Mouse (Mus musculus): ENCODE results near the gene Ptpn18.

The Ptpn18 gene

GRCm38 (mm10) chr1:34465445-34465844, 5.9 kb downstream of the Ptpn18 start:
- DNase-seq (ENCODE audit: extremely low spot score), result no peak

- DNase-seq (ENCODE audit: extremely low spot score), result no peak
These were observed 8.5 kb downstream of the Ptpn18 start for GRCm38 (mm10) chr1:34468051-34468450.

DNA sequence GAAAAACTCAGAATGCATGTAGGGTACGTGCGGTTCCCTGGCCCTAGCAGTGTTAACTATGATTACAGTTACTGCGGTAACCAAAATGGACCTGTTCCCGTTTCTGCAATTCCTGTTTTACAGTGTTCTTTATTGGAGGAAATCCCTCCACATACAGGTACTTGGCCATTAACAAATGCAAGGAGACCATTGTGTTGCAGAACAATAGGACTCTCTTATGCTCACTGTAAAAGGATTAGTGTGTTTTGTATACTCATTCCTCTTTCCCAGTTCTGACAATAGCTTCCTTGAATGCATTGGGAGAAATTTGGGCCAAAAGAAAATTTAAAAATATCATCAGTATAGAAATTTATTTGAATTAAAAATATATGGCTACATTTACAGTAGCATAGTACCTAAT, 8.9 kb downstream of the Ptpn18 start:
- no peak for DNase-seq (ENCODE audit: extremely low spot score)

- no peak for DNase-seq (ENCODE audit: extremely low spot score)
These were observed 10.2 kb downstream of the Ptpn18 start for GRCm38 (mm10) chr1:34469801-34470200.

DNA sequence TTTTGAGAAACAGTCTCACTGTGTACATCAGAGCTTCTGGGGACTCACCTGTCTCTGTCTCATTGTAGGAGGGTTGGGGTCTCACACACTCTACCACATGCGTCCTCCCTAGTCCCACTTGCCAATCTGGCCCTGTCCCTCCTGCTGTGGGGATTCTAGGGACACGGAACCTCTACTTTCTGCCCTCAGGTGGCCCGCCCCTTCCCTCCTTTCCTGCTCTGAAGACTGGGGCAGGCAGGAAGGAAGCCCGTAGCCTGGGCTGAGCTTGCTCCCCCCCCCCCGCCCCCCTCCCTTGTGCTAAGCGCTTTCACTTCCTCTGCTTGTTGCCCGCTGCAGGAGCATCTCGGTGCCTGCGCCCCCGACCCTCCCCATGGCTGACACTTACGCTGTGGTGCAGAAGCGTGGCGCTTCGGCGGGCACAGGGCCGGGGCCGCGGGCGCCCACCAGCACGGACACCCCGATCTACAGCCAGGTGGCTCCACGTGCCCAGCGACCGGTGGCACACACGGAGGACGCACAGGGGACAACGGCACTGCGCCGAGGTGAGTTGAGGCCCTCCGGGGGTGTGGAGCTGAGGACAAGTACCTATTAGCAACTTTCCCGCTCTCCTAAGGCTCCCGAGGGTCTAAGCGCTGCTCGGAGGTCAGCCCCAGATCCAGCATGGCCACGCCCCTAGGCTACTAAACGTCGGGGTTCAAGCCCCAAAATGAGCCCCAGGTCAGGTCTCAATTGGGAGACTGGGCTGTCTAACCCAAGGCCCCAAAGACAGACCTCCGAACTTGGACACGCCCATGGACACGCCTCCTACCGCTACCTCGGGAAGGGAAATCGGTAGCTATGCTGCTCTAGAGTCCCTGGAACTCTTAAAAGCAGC, 13.1 kb downstream of the Ptpn18 start:
- peak; percentile 58 for DNase-seq (ENCODE audit: extremely low spot score)

DNA sequence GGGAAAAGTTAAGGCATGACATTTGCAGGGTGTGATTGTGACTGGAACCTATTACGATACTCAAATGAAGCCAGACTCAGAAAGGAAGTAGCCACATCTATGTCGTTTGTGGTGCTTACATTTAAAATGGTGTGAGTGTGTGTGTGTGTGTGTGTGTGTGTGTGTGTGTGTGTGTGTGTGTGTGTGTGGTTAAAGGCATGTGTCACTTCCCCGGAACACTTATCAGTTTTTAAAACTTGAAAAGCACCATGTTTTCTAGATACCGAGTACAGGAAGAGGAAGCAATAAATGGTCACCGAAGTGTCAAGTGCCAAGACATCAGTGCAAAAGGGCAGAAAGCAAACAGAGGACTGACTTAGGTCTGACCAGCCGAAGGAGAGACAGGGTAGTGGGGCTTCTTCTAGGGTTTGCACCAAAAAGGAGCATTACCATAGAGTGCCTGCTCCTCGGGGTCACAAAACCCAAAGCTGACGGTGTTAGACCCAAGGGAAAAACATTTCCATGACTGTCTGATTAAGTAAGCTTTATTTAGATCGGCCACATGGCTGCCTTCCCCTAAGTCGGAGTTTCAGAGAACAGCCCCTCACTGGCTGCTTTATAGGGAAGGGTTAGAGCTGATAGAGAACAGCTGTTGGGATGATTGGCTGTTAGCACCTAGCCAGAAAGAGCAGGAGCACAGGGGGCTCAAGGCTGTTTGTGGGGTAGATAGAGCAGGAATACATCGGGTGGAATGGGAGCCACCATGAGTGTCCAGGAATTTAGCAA, 19.5 kb downstream of the Ptpn18 start:
- no peak for DNase-seq (ENCODE audit: extremely low spot score)

DNA sequence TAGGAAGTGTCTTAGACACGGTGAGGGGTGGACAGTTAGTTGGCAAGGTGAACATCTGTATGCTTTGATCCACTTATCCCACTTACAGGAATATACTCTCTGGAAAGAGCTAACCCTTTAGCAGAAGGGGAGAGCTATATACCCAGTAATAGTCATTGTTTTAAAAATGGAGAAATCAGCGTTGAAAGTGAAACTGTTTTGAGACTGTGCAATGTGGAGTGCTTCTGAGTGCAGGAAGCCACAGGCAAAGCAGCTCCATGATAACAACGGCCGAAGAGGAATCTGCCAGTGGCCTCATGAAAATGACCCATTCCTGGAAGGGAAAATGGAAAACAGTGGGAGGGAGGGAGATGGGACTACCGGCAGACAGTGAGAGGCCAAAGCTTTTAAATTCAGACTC, 21.2 kb downstream of the Ptpn18 start:
- DNase-seq (ENCODE audit: extremely low spot score), result no peak

- DNase-seq (ENCODE audit: extremely low spot score), result no peak
These were observed 22.5 kb downstream of the Ptpn18 start for GRCm38 (mm10) chr1:34481920-34482669.

GRCm38 (mm10) chr1:34484470-34484869, 24.9 kb downstream of the Ptpn18 start:
- DNase-seq (ENCODE audit: extremely low spot score), result no peak

DNA sequence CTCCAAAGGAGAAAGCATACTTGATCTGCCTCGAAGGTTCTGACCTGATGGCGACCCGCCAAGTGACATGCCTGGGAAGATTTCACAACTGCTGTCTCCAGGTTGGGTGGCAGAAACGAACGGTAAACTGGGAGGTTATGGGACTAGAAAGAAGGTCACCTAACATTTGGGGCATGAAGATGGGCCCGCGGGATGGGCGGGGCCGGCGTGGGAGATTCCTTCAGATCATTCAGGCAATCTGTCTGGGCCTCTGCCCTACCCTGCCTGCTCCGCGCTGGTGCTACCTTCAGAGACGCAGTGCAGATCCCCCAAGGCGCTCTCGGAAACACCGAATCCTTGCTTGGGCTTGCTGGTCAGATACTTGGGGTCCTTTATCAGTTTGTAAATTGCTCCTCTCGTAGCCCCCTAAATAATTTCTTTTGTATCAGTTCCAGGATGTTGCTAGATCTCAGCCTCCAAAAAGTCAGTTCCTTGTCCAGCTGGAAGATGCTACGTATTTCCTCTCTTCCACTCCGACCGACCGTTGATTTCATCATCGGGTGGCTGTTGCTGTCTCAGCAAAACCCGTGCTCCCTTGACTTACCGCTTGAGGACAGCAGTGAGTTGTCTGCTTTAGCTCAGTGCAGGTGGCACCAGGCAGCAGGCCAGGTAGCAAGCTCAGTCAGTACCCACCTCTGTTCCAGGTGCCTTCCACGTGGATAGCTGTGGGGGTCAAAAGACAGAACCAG, 26.1 kb downstream of the Ptpn18 start:
- DNase-seq (ENCODE audit: extremely low spot score), result peak; percentile 45

DNA sequence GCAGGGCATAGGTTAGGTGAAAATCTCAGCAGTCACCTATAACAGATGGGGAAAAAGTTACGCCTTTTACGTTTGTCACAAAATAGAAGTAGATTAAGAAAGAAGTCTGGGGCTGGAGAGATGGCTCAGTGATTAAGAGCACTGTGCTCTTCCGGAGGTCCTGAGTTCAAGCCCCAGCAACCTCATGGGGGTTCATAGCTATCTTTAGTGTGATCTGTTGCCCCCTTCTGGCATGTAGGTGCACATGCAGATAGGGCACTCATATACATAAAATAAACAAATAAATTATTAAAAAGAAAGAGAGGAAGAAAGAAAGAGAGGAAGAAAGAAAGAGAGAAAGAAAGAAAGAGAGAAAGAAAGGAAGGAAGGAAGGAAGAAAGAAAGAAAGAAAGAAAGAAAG, 27.8 kb downstream of the Ptpn18 start:
- no peak for DNase-seq (ENCODE audit: extremely low spot score)

DNA sequence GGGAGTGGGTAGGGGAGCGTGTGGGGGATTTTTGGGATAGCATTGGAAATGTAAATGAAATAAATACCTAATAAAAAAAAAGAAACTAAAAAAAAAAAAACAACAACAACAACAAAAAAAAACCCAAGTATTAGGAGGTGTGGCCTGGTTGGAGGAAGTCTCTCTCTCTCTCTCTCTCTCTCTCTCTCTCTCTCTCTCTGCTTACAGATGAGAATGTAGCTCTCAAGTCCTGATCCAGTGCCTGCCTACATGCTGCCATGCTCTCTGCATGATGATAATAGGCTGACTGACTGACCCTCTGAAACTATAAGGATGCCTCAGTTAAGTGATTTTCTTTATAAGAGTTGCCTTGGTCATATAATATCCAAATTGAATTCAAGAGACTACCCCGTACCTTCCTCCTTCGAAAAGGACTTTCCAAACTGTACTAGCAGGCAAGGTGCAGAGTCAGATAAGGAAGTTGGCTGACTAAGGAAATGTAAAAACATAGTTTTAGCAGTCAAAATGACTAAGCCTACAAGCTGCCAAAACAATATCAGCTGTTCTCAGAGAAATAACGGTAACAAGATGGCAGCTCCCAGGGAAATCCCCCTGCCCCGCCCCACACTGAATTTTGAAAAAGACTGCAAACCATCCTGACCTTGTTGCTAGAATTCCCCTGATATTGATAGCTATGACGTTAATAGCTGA, 30.4 kb downstream of the Ptpn18 start:
- DNase-seq (ENCODE audit: extremely low spot score), result no peak

- no peak for DNase-seq (ENCODE audit: extremely low spot score)
These were observed 31.9 kb downstream of the Ptpn18 start for GRCm38 (mm10) chr1:34491480-34491879.

- no peak for DNase-seq (ENCODE audit: extremely low spot score)
These were observed 43.4 kb downstream of the Ptpn18 start for GRCm38 (mm10) chr1:34502991-34503390.

DNA sequence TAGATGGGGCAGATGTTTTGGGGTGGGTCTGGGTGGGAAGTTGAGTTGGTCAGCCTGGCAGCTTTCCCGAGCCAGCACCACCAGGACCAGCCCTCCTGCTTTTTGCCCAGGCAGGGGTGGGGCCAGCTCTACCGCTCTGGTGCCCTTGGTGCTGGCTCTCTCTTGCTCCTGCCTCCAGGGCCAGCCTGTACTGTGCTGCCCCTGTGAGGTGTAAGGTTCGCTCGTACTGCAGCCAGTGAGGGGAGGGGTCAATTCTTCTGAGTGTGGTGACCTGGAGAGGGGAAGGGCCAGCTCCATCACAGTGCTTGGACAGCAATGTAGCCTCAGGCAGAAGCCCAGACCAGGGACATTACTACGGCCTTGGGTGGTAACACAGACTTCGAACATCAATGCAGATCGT, 45.7 kb downstream of the Ptpn18 start:
- DNase-seq (ENCODE audit: extremely low spot score), result no peak

- no peak for DNase-seq (ENCODE audit: extremely low spot score)
These were observed 46.5 kb downstream of the Ptpn18 start for GRCm38 (mm10) chr1:34505970-34506551.

GRCm38 (mm10) chr1:34507986-34508385, 48.4 kb downstream of the Ptpn18 start:
- DNase-seq (ENCODE audit: extremely low spot score), result no peak

- DNase-seq (ENCODE audit: extremely low spot score), result peak; percentile 13
These were observed 51.0 kb downstream of the Ptpn18 start for GRCm38 (mm10) chr1:34510575-34510981.

GRCm38 (mm10) chr1:34511027-34511426, 51.5 kb downstream of the Ptpn18 start:
- peak; percentile 65 for DNase-seq (ENCODE audit: extremely low spot score)

DNA sequence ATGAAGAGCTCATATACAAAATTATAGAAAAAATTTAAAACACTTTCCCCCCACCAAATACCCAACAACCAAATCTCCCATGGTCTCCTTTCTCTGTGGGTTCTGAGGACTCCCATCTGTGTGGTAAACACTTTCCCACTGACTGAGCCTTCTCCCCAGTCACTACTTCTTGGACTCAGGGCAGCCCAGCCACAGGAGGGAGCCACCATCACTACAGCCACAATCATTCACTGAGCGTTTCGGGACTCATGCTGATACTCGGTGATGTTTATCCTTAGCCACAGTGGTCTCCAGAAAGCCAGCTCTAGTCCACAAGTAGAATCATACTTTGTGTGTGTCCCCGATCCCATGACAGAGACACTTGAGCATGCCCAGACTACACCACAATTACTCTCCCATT, 53.5 kb downstream of the Ptpn18 start:
- DNase-seq (ENCODE audit: extremely low spot score), result no peak

GRCm38 (mm10) chr1:34516595-34516994, 57.0 kb downstream of the Ptpn18 start:
- DNase-seq (ENCODE audit: extremely low spot score), result no peak

Data from embryo, embryonic 9.5 days (tissue).